In the genomic region with DNA sequence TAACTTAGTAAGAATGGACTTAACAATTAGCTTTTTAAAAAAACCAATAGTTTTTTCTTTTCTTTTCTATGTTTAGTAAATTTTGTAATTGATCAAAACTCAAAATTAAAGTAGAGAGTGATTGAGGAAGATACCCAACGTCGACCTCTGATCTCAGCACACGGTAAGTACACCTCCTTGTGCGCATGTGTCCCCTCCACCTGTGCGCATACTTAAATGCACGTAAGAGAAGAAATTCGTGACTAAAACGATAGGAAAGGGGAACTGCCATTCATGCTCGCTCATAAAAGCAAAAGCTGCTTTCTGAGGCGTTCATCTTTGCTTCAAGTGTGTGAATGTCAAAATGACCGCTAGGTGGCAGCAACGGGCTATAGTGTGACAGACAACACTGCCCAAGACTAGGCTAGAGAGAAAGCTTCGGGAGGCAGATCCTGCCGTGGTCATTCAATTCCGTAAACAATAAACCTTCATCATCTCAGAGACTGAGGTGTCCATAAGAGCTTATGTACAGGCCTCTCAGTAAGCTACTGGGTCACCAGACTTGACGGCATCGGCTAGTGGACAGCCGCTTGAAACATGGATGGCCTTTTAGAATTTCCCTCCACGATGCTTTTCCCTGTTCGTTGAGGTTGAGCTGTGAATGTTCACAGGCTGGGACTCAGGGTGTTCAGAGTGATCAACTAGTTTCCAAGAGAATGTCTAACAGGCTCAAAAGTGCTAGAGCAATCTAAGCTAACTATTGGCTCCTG, we compare ENCODE assay signal across 7 mouse cellular contexts. TPM values are rescaled to one million over a fixed set of nuclear protein-coding genes. Genes with fewer than 3 reads are reported as not detected.
DNase-seq lines count a peak whose midpoint lies in the region; ATAC-seq and TF ChIP-seq lines count a peak whose summit lies in the region.

No protein-coding gene starts in this region.

- H3K36me3 ChIP-seq in embryonic facial prominence, embryonic 12.5 days: no peaks in the 10 kb centered on the region
- no peaks in the 10 kb centered on the region for H3K36me3 ChIP-seq in heart, adult 2 months (ENCODE audit: control insufficient read depth, insufficient read depth, low read length)
- no peaks in the 10 kb centered on the region for H3K36me3 ChIP-seq in kidney, adult 2 months (ENCODE audit: control insufficient read depth, insufficient read depth, low read length)
- H3K36me3 ChIP-seq in limb, embryonic 11.5 days (ENCODE audit: control insufficient read depth, insufficient read depth, low read length): no peaks in the 10 kb centered on the region
- H3K36me3 ChIP-seq in midbrain, embryonic 14.5 days (ENCODE audit: control insufficient read depth, insufficient read depth, low read length): no peaks in the 10 kb centered on the region

- H3K9ac ChIP-seq in embryonic facial prominence, embryonic 12.5 days: 0 out of 2 replicates have a peak overlapping the region, but pooled peaks have one; percentile 7
- no peak overlapping the region for H3K9ac ChIP-seq in heart, adult 2 months (ENCODE audit: low read depth, low read length)
- peak overlapping the region; percentile 45 for H3K9ac ChIP-seq in limb, embryonic 11.5 days (ENCODE audit: low read length)
- peak overlapping the region; percentile 46; the same call in 1 of the 2 replicates for H3K9ac ChIP-seq in midbrain, embryonic 14.5 days (replicated peaks; ENCODE audit: low read length)

- H3K9me3 ChIP-seq in embryonic facial prominence, embryonic 12.5 days: no peaks in the 10 kb centered on the region
- H3K9me3 ChIP-seq in limb, embryonic 11.5 days (ENCODE audit: control insufficient read depth, low read length): no peaks in the 10 kb centered on the region
- H3K9me3 ChIP-seq in midbrain, embryonic 14.5 days (ENCODE audit: control insufficient read depth, low read length): no peaks in the 10 kb centered on the region

- TF ChIP-seq CTCF in heart, adult 2 months (IDR thresholded peaks at IDR 0.05): peak; percentile 96
- TF ChIP-seq CTCF in kidney, adult 2 months (conservative IDR thresholded peaks at IDR 0.05; ENCODE audit: insufficient read depth, insufficient read length, low read depth, low read length): peak; percentile 93

- H3K27me3 ChIP-seq in embryonic facial prominence, embryonic 12.5 days: no peaks in the 10 kb centered on the region
- H3K27me3 ChIP-seq in heart, adult 2 months (ENCODE audit: control insufficient read depth, insufficient read depth, low read length): no peaks in the 10 kb centered on the region
- no peaks in the 10 kb centered on the region for H3K27me3 ChIP-seq in kidney, adult 2 months (replicated peaks; ENCODE audit: control insufficient read depth, insufficient read depth, low read length)
- no peaks in the 10 kb centered on the region for H3K27me3 ChIP-seq in limb, embryonic 11.5 days (ENCODE audit: control insufficient read depth, insufficient read depth, low read length)
- no peaks in the 10 kb centered on the region for H3K27me3 ChIP-seq in midbrain, embryonic 14.5 days (ENCODE audit: control insufficient read depth, insufficient read depth, low read length)

- no peaks in the 10 kb centered on the region for H3K4me1 ChIP-seq in embryonic facial prominence, embryonic 12.5 days
- peaks cover 1% of the 10 kb centered on the region; the same call in 1 of the 2 replicates for H3K4me1 ChIP-seq in heart, adult 2 months (ENCODE audit: control insufficient read depth, insufficient read depth, low read length)
- H3K4me1 ChIP-seq in kidney, adult 2 months (ENCODE audit: control insufficient read depth, insufficient read depth, low read length): no peaks in the 10 kb centered on the region; the same call in 1 of the 2 replicates
- H3K4me1 ChIP-seq in limb, embryonic 11.5 days (ENCODE audit: control insufficient read depth, insufficient read depth, low read length): no peaks in the 10 kb centered on the region
- no peaks in the 10 kb centered on the region for H3K4me1 ChIP-seq in midbrain, embryonic 14.5 days (ENCODE audit: control insufficient read depth, insufficient read depth, low read length)

- H3K4me3 ChIP-seq in embryonic facial prominence, embryonic 12.5 days: peak overlapping the region; percentile 17; the same call in 1 of the 2 replicates
- H3K4me3 ChIP-seq in heart, adult 2 months: no peak overlapping the region
- H3K4me3 ChIP-seq in kidney, adult 2 months (ENCODE audit: insufficient read depth, low read depth, low read length): no peak overlapping the region
- H3K4me3 ChIP-seq in limb, embryonic 11.5 days (ENCODE audit: low read depth, low read length): 0 out of 2 replicates have a peak overlapping the region, but pooled peaks have one; percentile 12
- peak overlapping the region; percentile 24 for H3K4me3 ChIP-seq in midbrain, embryonic 14.5 days (replicated peaks; ENCODE audit: low read depth, low read length)

- H3K27ac ChIP-seq in embryonic facial prominence, embryonic 12.5 days: no peak overlapping the region
- H3K27ac ChIP-seq in heart, adult 2 months: no peak overlapping the region
- H3K27ac ChIP-seq in kidney, adult 2 months (ENCODE audit: insufficient read depth, low read depth, low read length): no peak overlapping the region
- H3K27ac ChIP-seq in limb, embryonic 11.5 days (replicated peaks; ENCODE audit: low read depth, low read length): no peak overlapping the region
- no peak overlapping the region; the same call in 1 of the 2 replicates for H3K27ac ChIP-seq in midbrain, embryonic 14.5 days (replicated peaks; ENCODE audit: low read depth, low read length)

- 0 out of 2 replicates have a peak, but pooled peaks have one; percentile 56 for TF ChIP-seq EP300 in heart, adult 2 months (IDR thresholded peaks at IDR 0.05; ENCODE audit: insufficient read depth, low read depth, low read length)

- H3K4me2 ChIP-seq in embryonic facial prominence, embryonic 12.5 days (replicated peaks): peak overlapping the region; percentile 47
- H3K4me2 ChIP-seq in limb, embryonic 11.5 days (ENCODE audit: low read depth, severe bottlenecking): peak overlapping the region; percentile 32; the same call in 1 of the 2 replicates
- peak overlapping the region; percentile 59 for H3K4me2 ChIP-seq in midbrain, embryonic 14.5 days (ENCODE audit: low read length)

- WGBS in embryonic facial prominence, embryonic 12.5 days: 31% methylated on average over 20 of the region's 20 CpGs
- WGBS in heart, adult 2 months: 26% methylated on average over 20 of the region's 20 CpGs
- WGBS in kidney, adult 2 months: 16% methylated on average over 20 of the region's 20 CpGs
- 31% methylated on average over 20 of the region's 20 CpGs for WGBS in limb, embryonic 11.5 days
- 26% methylated on average over 20 of the region's 20 CpGs for WGBS in midbrain, embryonic 14.5 days

- peak; percentile 89 for DNase-seq in adrenal gland, postnatal 25 days
- peak; percentile 72 to 81 for DNase-seq in heart, adult 2 months
- DNase-seq in kidney, adult 2 months: peak; percentile 87
- DNase-seq in limb, embryonic 11.5 days (ENCODE audit: low spot score): peak; percentile 96
- DNase-seq in midbrain, embryonic 14.5 days: peak; percentile 98
- DNase-seq in spleen, adult 12 weeks (ENCODE audit: low spot score): peak; percentile 51

- no peaks in the 10 kb centered on the region for H3K79me2 ChIP-seq in heart, adult 2 months (replicated peaks; ENCODE audit: control insufficient read depth, insufficient read depth, low read length)

- intact Hi-C loops in heart, adult 2 months (cut with DNase I): loop anchor here (1.0 to 10.0 kb wide), 4 partner anchors 207 to 707 kb away; no protein-coding TSS in a partner anchor

- ATAC-seq in embryonic facial prominence, embryonic 12.5 days (ENCODE audit: insufficient number of reproducible peaks, insufficient read depth, low FRiP score, low TSS enrichment): peak; percentile 41; the same call in 1 of the 2 replicates
- peak; percentile 83; the same call in 1 of the 2 replicates for ATAC-seq in limb, embryonic 11.5 days (ENCODE audit: insufficient number of reproducible peaks, low FRiP score, low TSS enrichment, low read depth)
- ATAC-seq in midbrain, embryonic 14.5 days (ENCODE audit: low FRiP score, low TSS enrichment): peak; percentile 93

- no peak for TF ChIP-seq POLR2A in heart, adult 2 months (IDR thresholded peaks at IDR 0.05; ENCODE audit: insufficient read depth, low read depth, low read length)
- TF ChIP-seq POLR2A in kidney, adult 2 months (IDR thresholded peaks at IDR 0.05; ENCODE audit: low read depth, low read length): no peak

RNA-seq across cellular contexts. Expression of a gene that starts 4.5 kb away (rescaled TPM):
- 0.24 TPM in 1 of 2 replicates, not detected in the other for total RNA-seq in adrenal gland, postnatal 25 days (2021)
- 0.10 and 0.29 TPM in 2 replicates for polyA plus RNA-seq in embryonic facial prominence, embryonic 12.5 days (2016; fragmentation: Nextera tagmentation; extraction: Ambion mirVana)
- total RNA-seq in heart, adult 2 months (2021): not detected
- 0.06 TPM in 1 of 2 replicates, not detected in the other for polyA plus RNA-seq in heart, adult 2 months (2012; rRNA removed)
- 0.31 TPM in 1 of 2 replicates, not detected in the other for polyA plus RNA-seq in kidney, adult 2 months (2012; rRNA removed)
- polyA plus RNA-seq in limb, embryonic 11.5 days (2014; fragmentation: Nextera tagmentation; extraction: Ambion mirVana): not detected in 2 replicates
- polyA plus RNA-seq in midbrain, embryonic 14.5 days (2014; fragmentation: Nextera tagmentation; extraction: Ambion mirVana): not detected in 2 replicates

RNA-seq across cellular contexts. Expression of a gene that starts 19.4 kb away (rescaled TPM):
- 37.9 and 41.2 TPM in 2 replicates for total RNA-seq in adrenal gland, postnatal 25 days (2021)
- 0.39 and 0.82 TPM in 2 replicates for polyA plus RNA-seq in embryonic facial prominence, embryonic 12.5 days (2016; fragmentation: Nextera tagmentation; extraction: Ambion mirVana)
- under 1 TPM in 1 of 2 experiments, not detected in 1; 0.73 TPM for total RNA-seq in heart, adult 2 months (2021)
- 0.15 and 1.4 TPM in 2 replicates for polyA plus RNA-seq in heart, adult 2 months (2012; rRNA removed)
- 0.25 and 0.29 TPM in 2 replicates for polyA plus RNA-seq in kidney, adult 2 months (2012; rRNA removed)
- not detected in 2 replicates for polyA plus RNA-seq in limb, embryonic 11.5 days (2014; fragmentation: Nextera tagmentation; extraction: Ambion mirVana)
- polyA plus RNA-seq in midbrain, embryonic 14.5 days (2014; fragmentation: Nextera tagmentation; extraction: Ambion mirVana): 1.1 and 1.4 TPM in 2 replicates

RNA-seq across cellular contexts. Expression of a gene that starts 53.4 kb away (rescaled TPM):
- 13.7 and 14.4 TPM in 2 replicates for total RNA-seq in adrenal gland, postnatal 25 days (2021)
- 9.7 and 10.2 TPM in 2 replicates for polyA plus RNA-seq in embryonic facial prominence, embryonic 12.5 days (2016; fragmentation: Nextera tagmentation; extraction: Ambion mirVana)
- 1 to 10 TPM; 5.9 to 6.9 TPM for total RNA-seq in heart, adult 2 months (2021)
- polyA plus RNA-seq in heart, adult 2 months (2012; rRNA removed): 2.0 and 3.0 TPM in 2 replicates
- polyA plus RNA-seq in kidney, adult 2 months (2012; rRNA removed): 6.0 and 6.9 TPM in 2 replicates
- 8.2 and 9.1 TPM in 2 replicates for polyA plus RNA-seq in limb, embryonic 11.5 days (2014; fragmentation: Nextera tagmentation; extraction: Ambion mirVana)
- 6.6 and 7.0 TPM in 2 replicates for polyA plus RNA-seq in midbrain, embryonic 14.5 days (2014; fragmentation: Nextera tagmentation; extraction: Ambion mirVana)

RNA-seq across cellular contexts. Expression of a gene that starts 54.9 kb away (rescaled TPM):
- total RNA-seq in adrenal gland, postnatal 25 days (2021): 10.1 and 11.8 TPM in 2 replicates
- polyA plus RNA-seq in embryonic facial prominence, embryonic 12.5 days (2016; fragmentation: Nextera tagmentation; extraction: Ambion mirVana): 14.0 and 15.2 TPM in 2 replicates
- total RNA-seq in heart, adult 2 months (2021): 1 to 10 TPM; 3.2 to 3.8 TPM
- 0.47 and 1.3 TPM in 2 replicates for polyA plus RNA-seq in heart, adult 2 months (2012; rRNA removed)
- 1.5 and 2.0 TPM in 2 replicates for polyA plus RNA-seq in kidney, adult 2 months (2012; rRNA removed)
- polyA plus RNA-seq in limb, embryonic 11.5 days (2014; fragmentation: Nextera tagmentation; extraction: Ambion mirVana): 18.0 and 20.3 TPM in 2 replicates
- polyA plus RNA-seq in midbrain, embryonic 14.5 days (2014; fragmentation: Nextera tagmentation; extraction: Ambion mirVana): 7.6 and 10.1 TPM in 2 replicates

Comparison
In these comparisons a context has a peak if more than half of its experiments do, and no peak if none do; other contexts are left out.
1. ATAC-seq: peak in every context shown above with its lines; median percentile 93 in midbrain, embryonic 14.5 days; 83 in limb, embryonic 11.5 days; 41 in embryonic facial prominence, embryonic 12.5 days.
2. H3K4me3 ChIP-seq: peak in embryonic facial prominence, embryonic 12.5 days (single experiment), limb, embryonic 11.5 days (single experiment) and midbrain, embryonic 14.5 days (single experiment); none in heart, adult 2 months (single experiment) and kidney, adult 2 months (single experiment).
3. Peak in every context shown above with its lines, with median percentiles within 50 percentile points of each other: DNase-seq and H3K4me2 ChIP-seq.